Mouse (Mus musculus): ENCODE results near the gene Slc16a7.

Gene Slc16a7

GRCm38 (mm10) chr10:125324149-125324834 is 65.0 kb downstream of the Slc16a7 start:
- DNase-seq (ENCODE audit: low spot score), result no peak

GRCm38 (mm10) chr10:125321446-125322428 is 67.5 kb downstream of the Slc16a7 start:
- no peak for DNase-seq (ENCODE audit: low spot score)

GRCm38 (mm10) chr10:125317317-125317716 is 71.9 kb downstream of the Slc16a7 start:
- no peak for DNase-seq (ENCODE audit: low spot score)

- DNase-seq (ENCODE audit: low spot score), result no peak
These were observed 78.4 kb downstream of the Slc16a7 start for GRCm38 (mm10) chr10:125310855-125311254.

GRCm38 (mm10) chr10:125298036-125298435 is 91.2 kb downstream of the Slc16a7 start:
- no peak for DNase-seq (ENCODE audit: low spot score)

GRCm38 (mm10) chr10:125290320-125290719 is 98.9 kb downstream of the Slc16a7 start:
- no peak for DNase-seq (ENCODE audit: low spot score)

- DNase-seq (ENCODE audit: low spot score), result no peak
These were observed 100.7 kb downstream of the Slc16a7 start for GRCm38 (mm10) chr10:125288560-125288959.

GRCm38 (mm10) chr10:125285386-125285785 is 103.9 kb downstream of the Slc16a7 start:
- DNase-seq (ENCODE audit: low spot score), result no peak

GRCm38 (mm10) chr10:125275149-125275848 is 114.0 kb downstream of the Slc16a7 start:
- no peak for DNase-seq (ENCODE audit: low spot score)

GRCm38 (mm10) chr10:125274519-125275148 is 114.6 kb downstream of the Slc16a7 start:
- DNase-seq (ENCODE audit: low spot score), result no peak

GRCm38 (mm10) chr10:125273759-125274158 is 115.5 kb downstream of the Slc16a7 start:
- no peak for DNase-seq (ENCODE audit: low spot score)

GRCm38 (mm10) chr10:125271448-125271847 is 117.8 kb downstream of the Slc16a7 start:
- no peak for DNase-seq (ENCODE audit: low spot score)

GRCm38 (mm10) chr10:125270266-125270665 is 119.0 kb downstream of the Slc16a7 start:
- no peak for DNase-seq (ENCODE audit: low spot score)

- DNase-seq (ENCODE audit: low spot score), result no peak
These were observed 122.9 kb downstream of the Slc16a7 start for GRCm38 (mm10) chr10:125266322-125266721.

GRCm38 (mm10) chr10:125265901-125266300 is 123.4 kb downstream of the Slc16a7 start:
- no peak for DNase-seq (ENCODE audit: low spot score)

- no peak for DNase-seq (ENCODE audit: low spot score)
These were observed 123.8 kb downstream of the Slc16a7 start for GRCm38 (mm10) chr10:125265467-125265866.

- DNase-seq (ENCODE audit: low spot score), result no peak
These were observed 124.3 kb downstream of the Slc16a7 start for GRCm38 (mm10) chr10:125264938-125265337.

- no peak for DNase-seq (ENCODE audit: low spot score)
These were observed 133.4 kb downstream of the Slc16a7 start for GRCm38 (mm10) chr10:125255904-125256303.

- DNase-seq (ENCODE audit: low spot score), result no peak
These were observed 174.7 kb downstream of the Slc16a7 start for GRCm38 (mm10) chr10:125214536-125214935.

GRCm38 (mm10) chr10:125213805-125214204 is 175.5 kb downstream of the Slc16a7 start:
- DNase-seq (ENCODE audit: low spot score), result no peak

- no peak for DNase-seq (ENCODE audit: low spot score)
These were observed 201.7 kb downstream of the Slc16a7 start for GRCm38 (mm10) chr10:125187544-125187943.

- no peak for DNase-seq (ENCODE audit: low spot score)
These were observed 203.9 kb downstream of the Slc16a7 start for GRCm38 (mm10) chr10:125185387-125185786.

All from T-cell, adult 2 months (primary cell).